Mouse (Mus musculus) spleen, adult 18-20 months (tissue): Measurements from ENCODE around the gene Abcf1.
A peak's percentile ranks its signal among the peaks of the same experiment; 100 is the strongest.
"Not testable (repeated sequence)": the region's sequence is repeated elsewhere in the genome, so short reads cannot be mapped to it uniquely, and the experiment has no call there.

Experiments
- DNase-seq, 2 experiments: peaks; one replicate each; pipeline ENCODE4 v3.0.0; 2022; ENCODE audit warnings: mixed read lengths in 2 of 2

The Abcf1 gene

DNA sequence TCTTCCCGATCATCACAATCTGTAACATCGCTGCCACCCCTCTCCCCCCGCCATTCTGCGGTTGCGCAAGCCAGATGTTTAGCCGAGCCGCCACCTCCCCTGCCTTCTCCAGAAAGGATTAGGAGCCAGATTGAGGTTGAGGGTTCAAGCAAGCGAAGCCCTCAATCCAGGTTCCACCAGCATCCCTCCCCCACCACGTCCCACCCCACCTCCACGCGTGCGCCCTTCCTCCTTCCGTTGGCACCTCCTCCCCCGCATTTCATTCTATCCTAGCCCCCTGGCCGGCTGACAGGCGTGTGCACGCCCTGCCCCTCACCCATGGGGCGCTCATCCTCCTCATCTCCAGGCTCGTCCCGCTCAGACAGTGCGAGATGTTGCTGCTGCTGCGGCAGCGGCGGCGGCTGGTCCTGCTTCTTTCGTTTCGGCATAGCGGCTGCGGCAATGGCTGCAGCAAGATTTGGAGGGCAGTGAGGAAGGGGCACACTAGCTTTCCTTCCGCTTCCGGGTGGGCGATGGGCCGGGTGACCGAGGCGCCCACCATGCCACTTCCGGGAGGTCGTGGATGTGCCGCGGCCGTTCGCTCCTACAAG lies 9.3 kb upstream of the Abcf1 start:
- no peak for DNase-seq

- no peak for DNase-seq
Measured at GRCm38 (mm10) chr17:35972131-35972530, 2.6 kb upstream of the Abcf1 start.

- DNase-seq: no peak
Measured at GRCm38 (mm10) chr17:35967621-35968020, 1.9 kb downstream of the Abcf1 start.

DNA sequence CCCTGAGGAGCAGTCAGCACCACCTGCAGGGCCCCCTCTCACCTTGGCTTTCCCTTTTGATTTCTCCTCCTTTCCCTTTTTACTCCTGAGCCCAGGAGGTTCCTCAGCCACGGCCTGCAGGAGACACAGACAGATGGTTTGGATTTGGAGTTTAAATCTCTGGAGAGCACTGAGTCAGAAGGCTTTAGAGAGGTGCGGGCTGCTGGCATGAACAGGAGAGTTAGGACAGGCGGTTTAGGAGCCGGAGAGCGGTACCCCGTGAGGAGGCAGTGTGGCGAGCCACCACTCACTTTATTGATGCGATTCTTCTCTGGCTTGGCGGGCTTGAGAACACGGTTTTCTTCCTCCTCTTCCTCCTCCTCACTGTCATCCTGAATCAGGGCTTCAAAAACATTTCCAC lies 6.3 kb downstream of the Abcf1 start:
- no peak for DNase-seq

- DNase-seq: no peak
Measured at GRCm38 (mm10) chr17:35958533-35959223, 10.9 kb downstream of the Abcf1 start.

DNA sequence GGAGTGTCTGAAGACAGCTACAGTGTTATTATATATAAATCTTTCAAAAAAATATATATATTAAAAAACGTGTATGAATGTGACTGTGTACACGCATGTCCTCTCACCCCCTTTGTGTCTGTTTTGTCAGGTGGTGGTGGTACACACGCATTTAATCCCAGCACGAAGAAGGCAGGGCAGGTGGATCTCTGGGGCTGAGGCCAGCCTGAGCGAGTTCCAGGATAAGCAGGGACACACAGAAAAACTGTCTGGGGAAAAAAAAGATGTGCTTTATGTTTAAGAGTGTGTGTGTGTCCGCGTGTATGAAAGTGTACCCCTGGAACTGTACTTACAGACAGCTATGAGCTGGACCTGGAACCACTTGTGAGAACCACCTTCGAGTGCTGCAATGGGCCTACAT lies 14.9 kb downstream of the Abcf1 start:
- no peak for DNase-seq

GRCm38 (mm10) chr17:35952559-35952958 lies 17.0 kb downstream of the Abcf1 start:
- DNase-seq: not testable (repeated sequence)

DNA sequence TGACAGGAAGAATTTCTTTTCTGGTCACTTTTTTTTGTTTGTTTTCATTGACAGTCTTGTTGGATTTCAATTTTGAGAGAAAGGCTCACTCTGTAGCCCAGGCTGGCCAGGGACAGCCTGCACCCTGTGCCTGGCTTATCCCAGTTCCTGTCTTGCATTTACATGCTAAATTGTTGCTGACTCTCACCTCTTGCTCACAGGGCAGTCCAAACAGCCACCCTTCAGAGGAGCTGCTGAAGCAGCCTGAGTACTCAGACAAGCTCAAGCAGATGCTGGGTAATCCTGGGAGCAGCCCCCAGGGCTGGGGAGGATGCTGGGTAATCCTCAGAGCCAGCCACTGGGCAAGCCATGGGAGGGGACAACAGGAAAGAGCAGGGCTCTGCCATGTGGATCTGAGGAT lies 18.6 kb downstream of the Abcf1 start:
- DNase-seq: not testable (repeated sequence)

DNA sequence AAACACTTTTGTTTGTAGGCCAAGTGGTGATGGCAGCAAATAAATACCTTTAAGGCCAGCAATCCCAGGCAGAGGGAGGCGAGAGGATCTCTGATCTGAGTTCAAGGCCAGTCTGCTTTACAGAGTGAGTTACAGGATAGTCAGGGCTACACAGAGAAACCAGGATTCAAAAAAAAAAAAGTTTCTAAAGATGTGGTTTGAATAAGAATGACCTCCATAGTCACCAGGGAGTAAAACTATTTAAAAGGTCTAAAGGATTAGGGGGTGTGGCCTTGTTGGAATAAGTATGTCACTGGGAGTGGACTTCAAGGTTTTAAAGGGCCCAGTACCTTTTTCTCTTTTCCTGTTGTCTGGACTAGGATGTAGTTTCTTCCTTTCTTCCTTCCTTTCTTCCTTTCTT lies 29.6 kb downstream of the Abcf1 start:
- no peak for DNase-seq

- DNase-seq: no peak
Measured at GRCm38 (mm10) chr17:35939108-35939507, 30.5 kb downstream of the Abcf1 start.

DNA sequence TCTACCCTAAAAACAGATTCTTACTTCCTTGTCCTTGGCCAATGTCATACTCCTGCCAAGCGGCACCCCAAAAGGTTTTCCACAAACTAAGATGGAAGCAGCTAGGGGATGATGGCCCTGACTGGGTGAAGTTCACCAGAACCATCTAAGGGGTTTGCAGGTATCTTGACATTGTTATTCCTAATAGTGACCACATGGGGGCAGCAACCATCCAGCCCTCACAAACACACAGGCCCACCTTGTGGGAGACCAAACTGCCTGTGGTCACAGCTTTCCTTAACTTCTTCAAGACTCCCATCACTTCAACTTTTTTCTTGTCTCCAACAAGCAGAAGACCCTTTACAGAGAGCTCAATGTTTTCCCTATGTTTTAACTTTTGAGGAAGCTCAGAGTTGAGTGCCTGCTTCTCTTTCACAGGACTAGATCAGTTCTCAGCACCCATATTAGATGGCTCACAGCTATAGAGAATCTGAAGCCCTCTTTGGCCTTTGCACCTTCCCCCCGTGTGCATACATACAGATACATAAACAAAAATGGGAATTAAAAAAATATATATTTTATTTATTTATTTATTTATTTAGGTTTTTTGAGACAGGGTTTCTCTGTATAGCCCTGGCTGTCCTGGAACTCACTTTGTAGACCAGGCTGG lies 31.7 kb downstream of the Abcf1 start:
- peak in 1 of 2 experiments; percentile 49 for DNase-seq

GRCm38 (mm10) chr17:35935763-35936162 lies 33.8 kb downstream of the Abcf1 start:
- not testable (repeated sequence) for DNase-seq

DNA sequence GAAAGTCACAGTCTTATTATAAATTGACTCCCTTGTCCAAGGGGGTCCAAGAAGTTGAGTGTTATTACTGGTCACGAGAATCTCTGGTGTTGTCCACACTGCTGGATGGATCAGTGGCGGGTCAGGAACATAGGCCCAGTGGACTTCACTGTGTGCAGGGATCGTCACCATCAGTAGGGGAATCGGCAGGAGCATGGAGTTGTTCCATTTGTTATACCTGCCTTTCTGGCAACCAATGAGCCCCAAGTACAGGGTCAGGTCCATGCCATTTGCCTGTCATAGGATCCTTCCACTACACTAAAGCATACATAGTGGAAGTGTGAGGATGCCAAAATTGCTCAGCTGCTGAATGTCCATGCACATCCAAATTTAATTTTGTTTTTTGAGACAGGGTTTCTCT lies 37.0 kb downstream of the Abcf1 start:
- DNase-seq: no peak

DNA sequence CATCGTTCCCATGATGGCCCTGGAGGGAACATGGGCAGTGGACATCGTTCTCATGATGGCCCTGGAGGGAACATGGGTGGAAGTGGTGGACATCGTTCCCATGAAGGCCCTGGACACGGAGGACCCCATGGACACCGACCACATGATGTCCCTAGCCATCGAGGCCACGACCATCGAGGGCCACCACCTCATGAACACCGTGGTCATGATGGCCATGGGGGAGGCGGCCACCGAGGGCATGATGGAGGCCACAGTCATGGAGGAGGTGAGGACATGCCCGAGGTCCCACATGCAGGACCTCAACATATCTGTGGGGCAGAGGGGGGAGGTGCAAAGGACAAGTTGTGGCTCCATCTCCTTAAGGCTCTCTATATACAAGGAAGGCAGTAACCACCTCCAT lies 38.9 kb downstream of the Abcf1 start:
- no peak for DNase-seq

- no peak for DNase-seq
Measured at GRCm38 (mm10) chr17:35929534-35929933, 40.0 kb downstream of the Abcf1 start.

GRCm38 (mm10) chr17:35927471-35927870 lies 42.1 kb downstream of the Abcf1 start:
- no peak for DNase-seq

DNA sequence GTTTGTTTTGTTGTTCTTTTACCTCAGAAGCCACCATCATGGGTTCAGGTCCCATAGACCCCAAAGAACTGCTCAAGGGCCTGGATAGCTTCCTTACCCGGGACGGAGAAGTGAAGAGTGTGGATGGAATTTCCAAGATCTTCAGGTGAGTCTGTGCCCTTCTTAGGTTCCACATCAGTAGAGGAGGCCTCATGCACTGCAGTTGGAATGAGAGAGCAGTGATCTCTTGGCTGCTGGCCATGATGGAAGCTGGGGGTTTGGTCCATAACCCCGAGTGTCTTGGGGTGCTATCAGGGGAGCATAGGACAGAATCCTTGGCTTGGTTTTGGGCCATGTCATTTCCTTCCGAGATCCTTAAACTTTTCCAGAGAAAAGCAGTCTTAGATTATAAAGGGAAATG lies 46.3 kb downstream of the Abcf1 start:
- DNase-seq: no peak

DNA sequence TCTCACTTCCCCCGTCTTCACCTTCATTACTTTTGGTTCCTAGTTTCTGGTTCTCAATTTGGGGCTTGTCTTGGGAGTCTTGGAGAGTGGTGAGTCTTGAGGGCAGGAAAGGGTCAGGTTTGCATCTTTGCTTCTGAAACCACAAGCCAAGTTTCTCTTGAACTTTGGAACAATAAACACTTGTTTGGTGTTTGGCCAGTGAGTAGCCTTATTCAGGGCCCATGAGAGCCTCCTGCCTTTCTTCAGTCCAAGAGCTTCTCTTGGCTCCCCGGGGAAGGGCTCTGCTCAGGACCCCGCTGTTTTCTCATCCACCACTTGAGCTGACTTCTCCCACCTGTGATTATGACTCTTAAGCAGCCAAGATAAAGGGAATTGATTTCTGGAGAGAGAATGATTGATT lies 47.0 kb downstream of the Abcf1 start:
- DNase-seq: no peak

- DNase-seq: no peak
Measured at GRCm38 (mm10) chr17:35921710-35922109, 47.9 kb downstream of the Abcf1 start.

DNA sequence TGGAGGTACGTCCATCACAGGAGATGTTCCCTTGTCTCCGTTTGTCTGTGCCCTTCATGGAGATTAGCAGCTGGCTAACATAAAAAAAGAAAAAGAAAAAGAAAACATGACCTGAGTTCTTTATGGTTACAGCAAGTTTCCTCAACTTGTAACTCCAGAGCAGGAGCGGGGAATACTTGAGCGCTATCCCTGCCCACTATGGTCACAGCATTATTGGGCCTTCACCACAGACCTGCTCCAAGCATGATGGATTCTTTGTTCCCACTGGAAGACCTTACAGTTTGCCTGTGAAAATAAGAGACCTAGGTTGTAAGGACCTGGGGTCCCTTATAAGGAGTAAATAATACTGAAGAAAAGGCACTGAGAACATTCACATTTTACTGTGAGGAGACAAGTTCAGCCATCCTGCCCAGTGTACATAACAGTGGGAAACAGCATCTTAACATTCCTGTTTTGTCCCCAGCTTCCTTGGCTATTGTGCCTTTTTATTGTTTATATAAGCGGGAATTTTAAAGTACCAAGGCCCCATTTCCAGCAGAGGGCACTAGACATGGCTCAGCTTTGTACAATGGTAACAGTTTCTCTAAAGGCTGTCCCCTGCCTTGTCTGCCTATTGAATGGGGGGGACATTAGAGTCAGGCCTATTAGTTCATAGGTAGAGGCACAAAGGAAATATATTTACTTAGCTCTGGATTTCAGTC lies 48.5 kb downstream of the Abcf1 start:
- DNase-seq: no peak

- DNase-seq: no peak
Measured at GRCm38 (mm10) chr17:35920384-35920783, 49.2 kb downstream of the Abcf1 start.

- DNase-seq: no peak
Measured at GRCm38 (mm10) chr17:35919864-35920301, 49.7 kb downstream of the Abcf1 start.

- peak; percentile 90 to 92 for DNase-seq
Measured at GRCm38 (mm10) chr17:35919060-35919715, 50.4 kb downstream of the Abcf1 start.
